Mouse (Mus musculus) forebrain, postnatal 0 days (tissue): Measurements from ENCODE around the gene Gigyf2. TPM values are rescaled to one million over a fixed set of nuclear protein-coding genes. Genes with fewer than 3 reads are reported as not detected.

Experiments used
- ATAC-seq: fragments of 200-750 bp; cut with Nextera tagmentation; 2 replicates; pipeline ENCODE4 v1.8.0; 2017; ENCODE audit warnings: mild to moderate bottlenecking, moderate library complexity
- DNase-seq: peaks from one replicate; pipeline ENCODE4 v3.0.0-alpha.2; 2015
- H3K27ac ChIP-seq: fragments of 300-500 bp; sonication (generic); 2 replicates; pipeline ENCODE4 v1.5.1; 2014; ENCODE audit warnings: low read depth, mild to moderate bottlenecking, antibody characterized with exemption, low read length, moderate library complexity, mixed read lengths
- H3K27me3 ChIP-seq: fragments of 300-500 bp; sonication (generic); 2 replicates; pipeline ENCODE4 v1.6.1; 2014; ENCODE audit warnings: mild to moderate bottlenecking, low read length, mixed read lengths; ENCODE audit not compliant: insufficient read depth
- H3K36me3 ChIP-seq: fragments of 300-500 bp; sonication (generic); 2 replicates; pipeline ENCODE4 v1.6.1; 2014; ENCODE audit warnings: mild to moderate bottlenecking, moderate library complexity; ENCODE audit not compliant: insufficient read depth
- H3K4me1 ChIP-seq: fragments of 300-500 bp; sonication (generic); 2 replicates; pipeline ENCODE4 v1.6.1; 2014; ENCODE audit warnings: antibody characterized with exemption; ENCODE audit not compliant: insufficient read depth
- H3K4me2 ChIP-seq: fragments of 300-500 bp; sonication (generic); 2 replicates; pipeline ENCODE4 v1.6.1; 2014; ENCODE audit warnings: low read depth, mild to moderate bottlenecking, moderate library complexity
- H3K4me3 ChIP-seq: fragments of 300-500 bp; sonication (generic); 2 replicates; pipeline ENCODE4 v1.5.1; 2014; ENCODE audit warnings: low read depth, low read length, mixed read lengths
- H3K9ac ChIP-seq: fragments of 300-500 bp; sonication (generic); 2 replicates; pipeline ENCODE4 v1.6.1; 2014; ENCODE audit warnings: mild to moderate bottlenecking
- H3K9me3 ChIP-seq: fragments of 300-500 bp; sonication (generic); 2 replicates; pipeline ENCODE4 v1.6.1; 2016; ENCODE audit warnings: low read length
- CTCF ChIP-seq: sonication (generic); IDR thresholded peaks from 2 replicates; pipeline ENCODE4 v1.5.1; 2016; ENCODE audit warnings: antibody characterized with exemption, control low read depth, low read depth
- WGBS: fragments of 180-500 bp; shearing (Covaris S2); extraction: QIAGEN DNeasy Blood & Tissue Kit; methylation state at CpG from one replicate; pipeline ENCODE4 v1.1.7; 2014; 5-methylcytosine and 5-hydroxymethylcytosine counted together
- polyA plus RNA-seq: library from polyadenylated mRNA; unstranded; fragments of >200 nt; fragmentation: Nextera tagmentation; extraction: Ambion mirVana; gene quantifications from 2 replicates; pipeline ENCODE4 v1.2.1, GENCODE M21; 2015
- total RNA-seq: library from RNA; depleted of rRNA; stranded (reverse); fragments of >200 nt; gene quantifications from 2 replicates; pipeline ENCODE4 v1.2.3, GENCODE M21; 2014; rRNA removed

Gene Gigyf2
- total RNA-seq: 69.0 and 73.4 TPM in 2 replicates
- polyA plus RNA-seq: 31.9 and 44.3 TPM in 2 replicates

- Histone ChIP-seq H3K4me3 (peak within 1 kb of the TSS; percentile 97), H3K27me3 (no peaks in the 10 kb centered on the region), H3K4me1 (0 out of 2 replicates have a peak, but pooled peaks cover 6% of the 10 kb centered on the region), H3K36me3 (no peaks in the 10 kb centered on the region), H3K9me3 (no peaks in the 10 kb centered on the region), H3K9ac (peak within 1 kb of the TSS; percentile 96), H3K4me2 (peak within 1 kb of the TSS; percentile 79), H3K27ac (peak within 1 kb of the TSS; percentile 93)
- peak; percentile 97 for DNase-seq
- ATAC-seq: peak; percentile 98
- under 1% methylated on average over 22 of the region's 36 CpGs for WGBS
- TF ChIP-seq CTCF: no peak
Measured at GRCm38 (mm10) chr1:87326742-87327163, at the start of gene Gigyf2. Gigyf2 (plus strand) TSS chr1:87326998.

DNA sequence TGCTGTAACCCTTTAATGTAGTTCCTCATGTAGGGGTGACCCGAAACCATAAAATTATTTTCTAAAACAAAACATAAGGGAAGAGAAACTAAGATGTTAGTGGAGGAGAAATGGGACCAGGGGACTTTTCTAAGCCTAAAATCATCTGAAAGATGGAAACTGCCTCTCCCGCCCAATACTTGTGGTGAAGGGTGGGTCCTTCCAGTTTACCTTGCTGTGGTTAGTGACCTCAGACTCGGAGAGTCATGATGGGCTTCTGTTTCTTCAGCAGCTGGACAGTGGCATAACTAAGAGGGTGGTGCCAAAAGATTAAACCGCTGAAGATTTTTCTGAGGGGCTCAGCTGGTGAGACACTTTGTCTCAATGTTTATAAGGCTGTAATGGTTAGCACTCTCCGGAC is 46.5 kb upstream of the Gigyf2 start:
- TF ChIP-seq CTCF: no peak
- Histone ChIP-seq H3K4me2 (no peak overlapping the region), H3K27ac (no peak overlapping the region), H3K27me3 (no peaks in the 10 kb centered on the region), H3K9me3 (no peaks in the 10 kb centered on the region), H3K4me1 (no peaks in the 10 kb centered on the region), H3K36me3 (no peaks in the 10 kb centered on the region), H3K4me3 (no peak overlapping the region), H3K9ac (no peak overlapping the region)
- WGBS: 79% methylated on average over 5 of the region's 5 CpGs
- ATAC-seq (no peak), DNase-seq (no peak)

DNA sequence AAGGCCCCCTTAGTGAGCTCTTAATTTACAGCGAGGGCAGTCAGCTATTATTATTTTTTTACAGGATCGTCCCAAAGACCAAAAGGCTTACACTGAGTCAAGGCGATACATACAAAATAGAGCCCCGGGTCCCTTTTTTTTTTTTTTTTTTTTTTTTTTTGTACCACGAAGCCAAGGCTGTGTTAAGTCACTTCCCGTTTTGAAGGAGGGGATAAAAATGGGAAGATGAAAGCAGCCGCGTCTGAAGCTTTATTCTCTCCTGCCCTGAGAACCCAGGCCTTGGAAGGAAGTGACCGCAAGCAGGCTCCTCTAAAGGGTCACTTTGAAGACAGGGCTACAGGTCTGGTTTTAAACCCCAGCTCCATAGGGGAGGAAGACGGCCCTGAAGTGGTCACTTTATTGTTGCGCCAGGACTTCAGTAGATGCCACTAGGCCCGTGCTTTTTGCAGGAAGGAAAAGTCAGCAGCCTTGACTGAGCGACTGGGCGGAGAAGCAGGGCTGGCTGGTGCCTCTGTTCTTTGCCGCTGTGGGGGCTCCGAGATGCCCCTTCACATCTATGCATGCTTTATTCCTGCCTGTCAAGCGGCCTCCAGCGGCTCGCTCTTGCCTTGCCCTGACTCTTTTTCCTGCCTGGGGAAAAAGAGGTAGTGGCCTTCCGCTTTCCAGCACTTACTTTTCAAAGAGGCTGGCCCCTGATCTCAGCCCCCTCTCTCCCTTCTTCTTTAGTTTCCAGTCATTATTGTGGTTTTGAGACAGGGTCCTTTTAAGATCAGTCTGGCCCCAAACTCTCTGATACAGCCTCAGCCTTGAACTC is 45.0 kb upstream of the Gigyf2 start:
- DNase-seq (no peak), ATAC-seq (no peak)
- H3K4me2 ChIP-seq: no peak overlapping the region
- no peaks in the 10 kb centered on the region for H3K36me3 ChIP-seq
- 22% methylated on average over 20 of the region's 20 CpGs for WGBS
- no peak overlapping the region for H3K9ac ChIP-seq
- H3K9me3 ChIP-seq: no peaks in the 10 kb centered on the region
- no peaks in the 10 kb centered on the region for H3K4me1 ChIP-seq
- H3K4me3 ChIP-seq: no peak overlapping the region
- H3K27ac ChIP-seq: no peak overlapping the region
- H3K27me3 ChIP-seq: no peaks in the 10 kb centered on the region
- no peak for TF ChIP-seq CTCF

GRCm38 (mm10) chr1:87282413-87282788 is 44.4 kb upstream of the Gigyf2 start:
- DNase-seq (no peak), ATAC-seq (no peak)
- no peak overlapping the region for H3K9ac ChIP-seq
- H3K4me3 ChIP-seq: no peak overlapping the region
- H3K36me3 ChIP-seq: no peaks in the 10 kb centered on the region
- no peaks in the 10 kb centered on the region for H3K4me1 ChIP-seq
- no peaks in the 10 kb centered on the region for H3K27me3 ChIP-seq
- no peak overlapping the region for H3K27ac ChIP-seq
- TF ChIP-seq CTCF: peak; percentile 15; the same call in 1 of the 2 replicates
- no peak overlapping the region for H3K4me2 ChIP-seq
- H3K9me3 ChIP-seq: no peaks in the 10 kb centered on the region
- 72% methylated on average over 6 of the region's 6 CpGs for WGBS

DNA sequence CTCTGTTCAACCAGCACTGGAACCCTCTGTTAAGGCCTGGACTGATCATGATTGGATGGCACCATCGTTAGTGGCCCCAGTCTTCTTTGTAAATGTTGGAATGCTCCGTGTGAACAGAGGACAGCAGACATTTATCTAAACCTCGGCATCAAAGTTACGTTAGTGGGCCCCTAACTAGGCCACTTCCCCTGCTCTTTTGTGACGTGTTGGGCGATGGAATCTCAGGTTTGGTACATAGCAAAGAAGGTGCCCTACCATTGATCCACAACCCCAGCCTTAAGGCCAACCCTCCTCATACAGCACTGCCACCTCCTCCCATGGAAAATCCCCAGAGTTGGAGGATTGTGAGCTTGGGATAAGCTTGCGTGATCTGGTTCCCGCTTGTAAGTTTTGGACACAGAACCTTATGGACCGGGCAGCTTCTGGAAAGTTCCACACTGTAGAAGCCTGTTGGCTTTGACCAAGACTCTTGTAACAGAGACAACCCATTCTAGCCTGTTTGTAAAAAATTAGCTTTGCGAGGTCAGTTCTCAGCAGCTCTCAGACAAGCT is 43.3 kb upstream of the Gigyf2 start:
- no peak for TF ChIP-seq CTCF
- no peak for ATAC-seq
- Histone ChIP-seq H3K9me3 (no peaks in the 10 kb centered on the region), H3K4me3 (no peak overlapping the region), H3K27ac (no peak overlapping the region), H3K27me3 (no peaks in the 10 kb centered on the region), H3K4me2 (no peak overlapping the region), H3K4me1 (no peaks in the 10 kb centered on the region), H3K9ac (no peak overlapping the region), H3K36me3 (no peaks in the 10 kb centered on the region)
- DNase-seq: no peak
- 72% methylated on average over 10 of the region's 10 CpGs for WGBS

DNA sequence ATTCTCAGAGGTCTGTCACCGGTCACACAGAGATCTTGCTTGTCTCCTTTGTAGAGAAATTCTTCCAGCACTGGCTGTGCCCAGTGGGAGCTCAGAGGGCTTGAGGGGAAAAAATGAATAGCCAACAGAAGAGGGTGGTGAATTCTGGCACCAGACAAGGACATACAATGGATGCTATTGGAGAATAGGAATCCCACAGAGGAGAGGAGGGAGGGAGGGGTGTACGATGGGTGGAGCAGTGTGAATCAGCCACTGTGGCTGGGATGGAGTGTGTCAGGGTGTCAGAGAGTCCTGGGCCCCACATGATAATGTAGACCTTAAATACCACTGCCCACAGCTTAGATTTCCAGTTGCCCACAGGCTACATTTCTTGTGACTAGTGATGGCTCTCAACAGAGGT is 39.7 kb upstream of the Gigyf2 start:
- Histone ChIP-seq H3K27ac (no peak overlapping the region), H3K4me2 (no peak overlapping the region), H3K36me3 (no peaks in the 10 kb centered on the region), H3K27me3 (no peaks in the 10 kb centered on the region), H3K4me3 (no peak overlapping the region), H3K9ac (no peak overlapping the region), H3K9me3 (no peaks in the 10 kb centered on the region), H3K4me1 (no peaks in the 10 kb centered on the region)
- no peak for ATAC-seq
- 34% methylated on average over 2 of the region's 2 CpGs for WGBS
- no peak for TF ChIP-seq CTCF
- DNase-seq: no peak

- Histone ChIP-seq H3K4me3 (no peak overlapping the region), H3K4me1 (no peaks in the 10 kb centered on the region), H3K27me3 (no peaks in the 10 kb centered on the region), H3K27ac (no peak overlapping the region), H3K9ac (no peak overlapping the region), H3K9me3 (no peaks in the 10 kb centered on the region), H3K36me3 (no peaks in the 10 kb centered on the region), H3K4me2 (no peak overlapping the region)
- ATAC-seq (no peak), DNase-seq (no peak)
- 43% methylated on average over 8 of the region's 8 CpGs for WGBS
- no peak for TF ChIP-seq CTCF
Measured at GRCm38 (mm10) chr1:87291416-87291815, 35.4 kb upstream of the Gigyf2 start.
